9 mouse cellular contexts compared by ENCODE assay signal in genomic region chr7:133052819-133053218, GRCm38 (mm10).
DNase-seq lines count a peak whose midpoint lies in the region; ATAC-seq lines count a peak whose summit lies in the region.
"Had no signal": no experiment of that assay in that cellular context is flagged by ENCODE, and none has a peak within 500 bp of the region (broad histone marks: within the 10 kb centered on the region; RNA-seq: fewer than 3 reads in every experiment).

No protein-coding gene starts in this region.

- no peaks in the 10 kb centered on the region for H3K27me3 ChIP-seq in kidney, embryonic 16.5 days (ENCODE audit: insufficient read depth, low read length)
- H3K27me3 ChIP-seq: neural tube, embryonic 13.5 days had no signal

- no peak overlapping the region for H3K9ac ChIP-seq in kidney, embryonic 16.5 days (replicated peaks; ENCODE audit: low read length)
- H3K9ac ChIP-seq: neural tube, embryonic 13.5 days had no signal

- H3K27ac ChIP-seq in kidney, embryonic 16.5 days (ENCODE audit: low read length): peak overlapping the region; percentile 80
- H3K27ac ChIP-seq: neural tube, embryonic 13.5 days had no signal

- no peak overlapping the region for H3K4me3 ChIP-seq in kidney, embryonic 16.5 days (ENCODE audit: low read length)
- H3K4me3 ChIP-seq: neural tube, embryonic 13.5 days had no signal

- DNase-seq in layer of hippocampus, adult 9-11 months: peak; percentile 84
- no peak for DNase-seq in layer of hippocampus, postnatal 25 days (ENCODE audit: extremely low spot score in 1 of 2, low spot score in 1 of 2)
- DNase-seq in heart, adult 18-20 months: peak; percentile 81 to 91
- DNase-seq in monocyte, adult 2 months (ENCODE audit: low read depth in 1 of 2, low spot score in 2 of 2): peak; percentile 54 to 77
- DNase-seq in right cerebral cortex, adult 18-20 months: no peak
- DNase-seq in frontal cortex, postnatal 10 days (ENCODE audit: low spot score in 2 of 2): no peak
- DNase-seq in c-Kit-positive CD71-positive TER-119-positive erythroid progenitor cells, embryonic 14.5 days (ENCODE audit: low spot score): no peak

- peaks cover 71% of the 10 kb centered on the region for H3K4me1 ChIP-seq in kidney, embryonic 16.5 days (ENCODE audit: insufficient read depth, low read length)

- ATAC-seq in kidney, embryonic 16.5 days (ENCODE audit: low FRiP score, low TSS enrichment): no peak; the same call in 1 of the 2 replicates

- WGBS in kidney, embryonic 16.5 days: 59% methylated on average over 8 of the region's 8 CpGs

- peaks cover 29% of the 10 kb centered on the region for H3K36me3 ChIP-seq in kidney, embryonic 16.5 days (ENCODE audit: insufficient read depth, low read length)

- no peak overlapping the region for H3K4me2 ChIP-seq in kidney, embryonic 16.5 days (replicated peaks; ENCODE audit: low read depth, low read length)
- H3K4me2 ChIP-seq: neural tube, embryonic 13.5 days had no signal

- no peaks in the 10 kb centered on the region for H3K9me3 ChIP-seq in kidney, embryonic 16.5 days (ENCODE audit: low read length)
- H3K9me3 ChIP-seq: neural tube, embryonic 13.5 days had no signal

Comparison
In these comparisons a context has a peak if more than half of its experiments do, and no peak if none do; other contexts are left out.
1. DNase-seq: peak in layer of hippocampus, adult 9-11 months (single experiment), heart, adult 18-20 months (2 of 2) and monocyte, adult 2 months (2 of 2); none in layer of hippocampus, postnatal 25 days (0 of 2), right cerebral cortex, adult 18-20 months (single experiment), frontal cortex, postnatal 10 days (0 of 2) and c-Kit-positive CD71-positive TER-119-positive erythroid progenitor cells, embryonic 14.5 days (single experiment).